Mouse (Mus musculus): ENCODE results near the gene Lrrk1. TPM values are rescaled to one million over a fixed set of nuclear protein-coding genes. Genes with fewer than 3 reads are reported as not detected.
A peak's percentile ranks its signal among the peaks of the same experiment; 100 is the strongest.

Gene Lrrk1
- total and polyA plus RNA-seq, 3 experiments = 0.22 TPM; not detected in 2

DNA sequence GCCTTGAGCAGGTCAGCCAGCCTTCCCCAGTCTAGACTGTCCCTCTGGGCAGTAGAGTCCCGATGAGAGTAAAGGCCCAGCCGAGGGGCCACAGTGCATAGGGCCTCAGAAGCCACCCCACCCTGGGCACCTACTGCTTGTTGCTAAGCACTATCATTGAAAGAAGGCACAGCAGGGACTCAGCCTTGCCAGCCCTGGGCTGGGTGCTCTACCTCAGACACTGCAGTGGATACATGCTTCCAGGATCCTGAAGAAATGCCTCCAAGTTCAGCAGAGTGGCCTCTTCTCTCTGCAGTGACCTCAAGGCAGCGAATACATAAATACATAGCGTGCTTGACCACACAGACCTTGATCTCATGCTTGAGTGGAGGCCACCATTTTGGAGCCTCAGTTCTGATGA is 156.3 kb downstream of the Lrrk1 start:
- no peak for ATAC-seq (ENCODE audit: extremely low read depth, insufficient number of reproducible peaks, low FRiP score, poor library complexity, severe bottlenecking)
- peaks cover 67% of the 10 kb centered on the region for H3K4me1 ChIP-seq (ENCODE audit: insufficient read depth, low read depth, low read length)
- TF ChIP-seq TAL1 (conservative IDR thresholded peaks at IDR 0.05; ENCODE audit: low read depth, low read length) (no peak), POLR2AphosphoS5 (IDR thresholded peaks at IDR 0.05; ENCODE audit: insufficient replicate concordance, low read depth, low read length) (no peak), GATA1 (IDR thresholded peaks at IDR 0.05; ENCODE audit: borderline replicate concordance, low read length) (no peak), CTCF (IDR thresholded peaks at IDR 0.05; ENCODE audit: low read depth, low read length) (no peak), GATA2 (IDR thresholded peaks at IDR 0.05; ENCODE audit: borderline replicate concordance, low read depth, low read length) (no peak)

DNA sequence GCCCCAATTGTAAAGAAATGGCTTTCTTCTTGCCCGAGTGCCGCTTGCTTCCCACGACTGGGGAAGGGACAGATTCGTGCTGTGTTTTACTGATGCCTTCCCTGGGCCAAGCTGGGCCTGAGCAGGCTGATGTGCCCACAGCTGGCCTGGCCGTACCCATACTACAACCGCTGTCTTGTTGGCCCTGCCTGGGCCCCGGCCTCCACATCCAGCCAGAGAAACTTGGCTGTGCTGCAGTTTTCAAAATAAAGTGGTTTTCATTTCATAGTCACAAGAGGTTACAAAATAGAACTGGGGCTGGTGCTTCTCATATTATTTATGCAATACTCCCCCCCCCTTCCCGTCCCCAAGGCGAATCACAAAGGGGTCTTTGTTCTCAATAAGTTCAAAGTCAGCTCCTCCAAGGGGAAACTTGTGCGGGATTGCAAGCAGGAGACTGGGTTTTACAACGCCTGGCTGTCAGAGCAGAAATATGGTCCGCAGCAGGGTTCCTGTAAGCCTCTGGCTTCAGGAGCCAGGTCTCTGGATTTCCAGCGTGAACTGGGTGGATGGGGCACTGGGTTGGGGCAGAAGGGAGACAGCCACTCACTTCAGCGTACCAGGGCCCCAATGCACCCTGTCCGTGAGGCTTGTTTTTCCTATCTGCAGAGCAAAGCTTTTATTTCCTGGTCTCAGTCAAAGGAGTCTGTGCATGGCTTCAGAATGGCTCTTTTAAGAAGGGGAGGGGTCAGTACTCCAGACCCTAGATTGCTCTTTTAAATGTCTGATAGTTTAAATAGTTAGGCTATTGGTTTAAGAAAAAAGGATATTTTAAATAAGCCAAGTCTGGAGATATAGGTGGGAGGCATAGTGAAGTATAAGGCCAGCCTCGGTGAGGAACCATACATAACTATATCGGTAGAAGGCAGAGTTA is 157.3 kb downstream of the Lrrk1 start:
- no peak for TF ChIP-seq CTCF (IDR thresholded peaks at IDR 0.05; ENCODE audit: low read depth, low read length)
- TF ChIP-seq TAL1 (conservative IDR thresholded peaks at IDR 0.05; ENCODE audit: low read depth, low read length) = no peak
- TF ChIP-seq POLR2AphosphoS5 (IDR thresholded peaks at IDR 0.05; ENCODE audit: insufficient replicate concordance, low read depth, low read length) = no peak
- TF ChIP-seq GATA1 (IDR thresholded peaks at IDR 0.05; ENCODE audit: borderline replicate concordance, low read length) = no peak
- no peak for TF ChIP-seq GATA2 (IDR thresholded peaks at IDR 0.05; ENCODE audit: borderline replicate concordance, low read depth, low read length)
- DNase-seq (ENCODE audit: low spot score) = no peak
- Histone ChIP-seq H3K27me3 (ENCODE audit: insufficient read depth, low read length) (peaks cover 12% of the 10 kb centered on the region), H3K9me3 (replicated peaks) (no peaks in the 10 kb centered on the region), H3K36me3 (replicated peaks) (no peaks in the 10 kb centered on the region), H3K4me1 (ENCODE audit: insufficient read depth, low read depth, low read length) (peaks cover 71% of the 10 kb centered on the region), H3K4me3 (ENCODE audit: low read depth, low read length) (peak overlapping the region; percentile 25; the same call in 1 of the 2 replicates)
- ATAC-seq (ENCODE audit: extremely low read depth, insufficient number of reproducible peaks, low FRiP score, poor library complexity, severe bottlenecking) = no peak

More for the DNA sequence above, 156.3 kb downstream of the Lrrk1 start:
- H3K27me3 ChIP-seq (ENCODE audit: insufficient read depth, low read length) = peaks cover 12% of the 10 kb centered on the region
- DNase-seq (ENCODE audit: low spot score) = no peak
- no peaks in the 10 kb centered on the region for H3K9me3 ChIP-seq (replicated peaks)
- no peak overlapping the region; the same call in 1 of the 2 replicates for H3K4me3 ChIP-seq (ENCODE audit: low read depth, low read length)
- H3K36me3 ChIP-seq (replicated peaks) = no peaks in the 10 kb centered on the region

DNA sequence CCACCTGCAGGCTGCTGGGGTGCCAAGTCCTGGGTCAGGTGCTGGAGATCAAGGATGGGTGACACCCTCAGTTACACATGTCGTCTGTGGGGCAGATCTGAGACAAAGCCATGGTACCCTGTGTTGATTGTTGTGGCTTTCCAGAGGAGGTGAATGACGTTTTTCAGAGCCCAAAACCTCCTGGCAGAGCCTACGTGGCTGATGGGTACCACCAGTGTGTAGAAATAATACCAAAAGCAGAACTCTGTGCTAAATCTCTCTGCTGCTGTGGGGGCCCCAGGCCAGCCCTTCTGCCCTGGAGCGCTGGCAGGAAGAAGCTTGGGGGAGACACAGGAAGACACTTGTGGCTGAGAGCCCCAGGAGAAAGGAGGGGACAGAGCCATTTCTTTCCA is 157.9 kb downstream of the Lrrk1 start:
- Histone ChIP-seq H3K36me3 (replicated peaks) (no peaks in the 10 kb centered on the region), H3K9me3 (replicated peaks) (no peaks in the 10 kb centered on the region), H3K4me1 (ENCODE audit: insufficient read depth, low read depth, low read length) (peaks cover 77% of the 10 kb centered on the region), H3K27me3 (ENCODE audit: insufficient read depth, low read length) (peaks cover 12% of the 10 kb centered on the region), H3K4me3 (ENCODE audit: low read depth, low read length) (no peak overlapping the region)
- no peak for DNase-seq (ENCODE audit: low spot score)
- no peak for ATAC-seq (ENCODE audit: extremely low read depth, insufficient number of reproducible peaks, low FRiP score, poor library complexity, severe bottlenecking)
- TF ChIP-seq POLR2AphosphoS5 (IDR thresholded peaks at IDR 0.05; ENCODE audit: insufficient replicate concordance, low read depth, low read length) = no peak
- TF ChIP-seq GATA1 (IDR thresholded peaks at IDR 0.05; ENCODE audit: borderline replicate concordance, low read length) = no peak
- TF ChIP-seq CTCF (IDR thresholded peaks at IDR 0.05; ENCODE audit: low read depth, low read length) = no peak
- no peak for TF ChIP-seq TAL1 (conservative IDR thresholded peaks at IDR 0.05; ENCODE audit: low read depth, low read length)
- no peak for TF ChIP-seq GATA2 (IDR thresholded peaks at IDR 0.05; ENCODE audit: borderline replicate concordance, low read depth, low read length)

DNA sequence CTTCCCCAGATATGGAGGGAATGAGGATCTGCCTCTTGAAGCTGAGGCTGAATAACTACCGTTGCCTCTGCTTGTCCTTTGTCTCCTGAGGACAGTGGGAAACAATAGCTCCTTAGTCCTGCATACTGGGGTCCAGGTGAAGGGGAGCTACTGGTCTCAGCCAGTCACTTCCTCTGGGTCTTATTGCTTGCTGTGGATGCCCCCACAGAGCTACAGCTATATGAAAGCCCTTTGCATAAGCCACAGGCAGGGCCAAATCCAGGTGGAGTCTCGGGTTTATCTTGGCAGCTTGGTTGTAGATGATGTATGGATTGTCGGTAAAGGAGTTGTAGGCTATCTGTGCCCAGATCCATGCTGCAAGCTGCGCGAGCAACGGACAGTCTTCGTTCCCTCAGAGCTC is 158.7 kb downstream of the Lrrk1 start:
- ATAC-seq (ENCODE audit: extremely low read depth, insufficient number of reproducible peaks, low FRiP score, poor library complexity, severe bottlenecking) = no peak
- H3K4me1 ChIP-seq (ENCODE audit: insufficient read depth, low read depth, low read length) = peaks cover 71% of the 10 kb centered on the region
- H3K9me3 ChIP-seq (replicated peaks) = no peaks in the 10 kb centered on the region
- TF ChIP-seq POLR2AphosphoS5 (IDR thresholded peaks at IDR 0.05; ENCODE audit: insufficient replicate concordance, low read depth, low read length) = no peak
- no peak overlapping the region for H3K4me3 ChIP-seq (ENCODE audit: low read depth, low read length)
- peaks cover 12% of the 10 kb centered on the region for H3K27me3 ChIP-seq (ENCODE audit: insufficient read depth, low read length)
- no peaks in the 10 kb centered on the region for H3K36me3 ChIP-seq (replicated peaks)
- DNase-seq (ENCODE audit: low spot score) = no peak

DNA sequence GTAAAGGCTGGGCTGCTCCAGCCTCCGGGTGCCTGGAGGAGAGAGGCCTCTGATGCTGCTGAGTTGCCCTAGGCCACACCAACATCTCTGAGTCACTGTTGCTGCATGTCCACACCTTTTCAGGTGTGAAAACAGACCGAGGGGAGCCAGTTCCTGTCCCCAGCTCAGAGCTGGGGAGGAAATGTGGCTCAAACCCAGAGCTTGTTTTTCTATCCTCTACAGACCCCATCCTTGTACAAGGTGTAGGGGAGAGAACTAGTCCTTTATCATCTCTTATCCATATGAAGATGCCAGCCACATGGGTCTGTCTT is 159.6 kb downstream of the Lrrk1 start:
- no peaks in the 10 kb centered on the region for H3K36me3 ChIP-seq (replicated peaks)
- H3K4me1 ChIP-seq (ENCODE audit: insufficient read depth, low read depth, low read length) = peaks cover 62% of the 10 kb centered on the region
- no peak overlapping the region for H3K4me3 ChIP-seq (ENCODE audit: low read depth, low read length)
- H3K27me3 ChIP-seq (ENCODE audit: insufficient read depth, low read length) = peaks cover 12% of the 10 kb centered on the region
- DNase-seq (ENCODE audit: low spot score) (no peak), ATAC-seq (ENCODE audit: extremely low read depth, insufficient number of reproducible peaks, low FRiP score, poor library complexity, severe bottlenecking) (no peak)
- no peak for TF ChIP-seq TAL1 (conservative IDR thresholded peaks at IDR 0.05; ENCODE audit: low read depth, low read length)
- TF ChIP-seq POLR2AphosphoS5 (IDR thresholded peaks at IDR 0.05; ENCODE audit: insufficient replicate concordance, low read depth, low read length) = no peak
- TF ChIP-seq GATA1 (IDR thresholded peaks at IDR 0.05; ENCODE audit: borderline replicate concordance, low read length) = no peak
- no peak for TF ChIP-seq GATA2 (IDR thresholded peaks at IDR 0.05; ENCODE audit: borderline replicate concordance, low read depth, low read length)
- no peak for TF ChIP-seq CTCF (IDR thresholded peaks at IDR 0.05; ENCODE audit: low read depth, low read length)
- no peaks in the 10 kb centered on the region for H3K9me3 ChIP-seq (replicated peaks)

DNA sequence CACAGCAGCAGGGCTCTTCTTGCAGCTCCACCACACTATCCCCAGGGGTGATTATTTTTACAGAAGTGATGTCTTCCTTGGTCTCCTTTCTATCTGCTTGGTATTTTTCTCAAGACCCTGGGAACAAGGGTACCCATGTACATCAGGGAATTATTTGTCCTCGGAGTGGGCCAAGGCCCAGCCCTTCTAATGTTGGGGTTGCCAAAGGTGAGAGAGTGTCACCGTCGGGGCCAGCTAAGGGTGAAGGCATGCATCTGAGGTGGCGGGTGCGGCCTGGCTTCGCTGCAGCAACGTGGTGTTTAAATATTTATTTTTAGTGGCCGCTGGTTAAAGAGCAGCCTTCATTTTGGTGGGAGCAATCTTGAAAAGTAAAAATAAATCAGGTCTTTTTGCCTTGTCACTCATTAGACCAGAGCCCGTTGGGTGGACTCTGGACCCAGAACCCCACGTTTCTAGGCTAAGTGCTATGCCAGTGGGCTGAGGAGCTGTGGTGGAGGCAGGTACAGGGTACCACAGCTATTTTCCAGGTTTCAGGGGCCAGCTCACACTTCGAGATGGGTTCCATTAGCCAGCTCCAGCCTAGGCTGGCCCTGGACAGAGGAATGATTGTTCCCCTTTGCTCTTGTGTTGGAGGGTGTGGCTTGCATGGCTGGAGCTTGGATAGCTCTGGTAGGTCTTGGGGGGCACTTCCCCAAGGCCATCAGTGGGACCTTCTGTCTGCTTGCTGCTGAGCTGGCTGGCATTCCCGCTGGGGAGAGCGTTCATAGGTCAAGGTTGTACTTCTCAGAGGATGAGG is 160.1 kb downstream of the Lrrk1 start:
- peaks cover 12% of the 10 kb centered on the region for H3K27me3 ChIP-seq (ENCODE audit: insufficient read depth, low read length)
- H3K4me1 ChIP-seq (ENCODE audit: insufficient read depth, low read depth, low read length) = peaks cover 57% of the 10 kb centered on the region
- TF ChIP-seq POLR2AphosphoS5 (IDR thresholded peaks at IDR 0.05; ENCODE audit: insufficient replicate concordance, low read depth, low read length) (no peak), CTCF (IDR thresholded peaks at IDR 0.05; ENCODE audit: low read depth, low read length) (no peak), GATA1 (IDR thresholded peaks at IDR 0.05; ENCODE audit: borderline replicate concordance, low read length) (no peak), GATA2 (IDR thresholded peaks at IDR 0.05; ENCODE audit: borderline replicate concordance, low read depth, low read length) (no peak), TAL1 (conservative IDR thresholded peaks at IDR 0.05; ENCODE audit: low read depth, low read length) (no peak)
- no peaks in the 10 kb centered on the region for H3K36me3 ChIP-seq (replicated peaks)
- no peaks in the 10 kb centered on the region for H3K9me3 ChIP-seq (replicated peaks)
- no peak overlapping the region for H3K4me3 ChIP-seq (ENCODE audit: low read depth, low read length)
- no peak for DNase-seq (ENCODE audit: low spot score)
- ATAC-seq (ENCODE audit: extremely low read depth, insufficient number of reproducible peaks, low FRiP score, poor library complexity, severe bottlenecking) = no peak

Measured in G1E (cell line).